Mouse (Mus musculus) forebrain, embryonic 12.5 days (tissue): Measurements from ENCODE around the gene Nrxn3. TPM values are rescaled to one million over a fixed set of nuclear protein-coding genes. Genes with fewer than 3 reads are reported as not detected.

Experiments
- ATAC-seq: fragments of 200-750 bp; cut with Nextera tagmentation; 2 replicates; pipeline ENCODE4 v1.8.0; 2017; ENCODE audit warnings: moderate TSS enrichment; ENCODE audit not compliant: low FRiP score
- H3K27ac ChIP-seq: fragments of 300-500 bp; sonication (generic); 2 replicates; pipeline ENCODE4 v1.5.1; 2016; ENCODE audit warnings: mild to moderate bottlenecking
- H3K27me3 ChIP-seq: fragments of 300-500 bp; sonication (generic); 2 replicates; pipeline ENCODE4 v1.6.1; 2016; ENCODE audit warnings: mild to moderate bottlenecking
- H3K36me3 ChIP-seq: fragments of 300-500 bp; sonication (generic); replicated peaks from 2 replicates; pipeline ENCODE4 v1.6.1; 2016; ENCODE audit warnings: mild to moderate bottlenecking
- H3K4me1 ChIP-seq: fragments of 300-500 bp; sonication (generic); 2 replicates; pipeline ENCODE4 v1.6.1; 2016
- H3K4me2 ChIP-seq: fragments of 300-500 bp; sonication (generic); 2 replicates; pipeline ENCODE4 v1.6.1; 2016; ENCODE audit warnings: mild to moderate bottlenecking, moderate library complexity
- H3K4me3 ChIP-seq: fragments of 300-500 bp; sonication (generic); replicated peaks from 2 replicates; pipeline ENCODE4 v1.5.1; 2016; ENCODE audit warnings: mild to moderate bottlenecking
- H3K9ac ChIP-seq: fragments of 300-500 bp; sonication (generic); 2 replicates; pipeline ENCODE4 v1.6.1; 2016; ENCODE audit warnings: mild to moderate bottlenecking
- H3K9me3 ChIP-seq: fragments of 300-500 bp; sonication (generic); 2 replicates; pipeline ENCODE4 v1.6.1; 2016
- WGBS: fragments of 180-500 bp; shearing (Covaris S2); methylation state at CpG from one replicate; pipeline ENCODE4 v1.1.7; 2016; 5-methylcytosine and 5-hydroxymethylcytosine counted together
- polyA plus RNA-seq: library from polyadenylated mRNA; unstranded; fragments of >200 nt; fragmentation: Nextera tagmentation; extraction: Ambion mirVana; gene quantifications from 2 replicates; pipeline ENCODE4 v1.2.1, GENCODE M21; 2016

Nrxn3 gene
- polyA plus RNA-seq, 1 experiment from 2014 or later = 62.2 TPM

GRCm38 (mm10) chr12:89554740-89555430 is 832.2 kb downstream of the Nrxn3 start:
- WGBS = 79% methylated on average over 2 of the region's 2 CpGs
- no peaks in the 10 kb centered on the region for H3K27me3 ChIP-seq
- H3K27ac ChIP-seq = no peak overlapping the region
- H3K4me3 ChIP-seq = no peak overlapping the region
- H3K36me3 ChIP-seq = no peaks in the 10 kb centered on the region
- ATAC-seq = no peak
- no peak overlapping the region for H3K4me2 ChIP-seq
- H3K9ac ChIP-seq = no peak overlapping the region
- H3K4me1 ChIP-seq = no peaks in the 10 kb centered on the region
- H3K9me3 ChIP-seq = no peaks in the 10 kb centered on the region

GRCm38 (mm10) chr12:89558921-89559320 is 836.2 kb downstream of the Nrxn3 start:
- Histone ChIP-seq H3K36me3 (no peaks in the 10 kb centered on the region), H3K9me3 (no peaks in the 10 kb centered on the region), H3K4me1 (no peaks in the 10 kb centered on the region), H3K27ac (no peak overlapping the region), H3K4me2 (no peak overlapping the region), H3K9ac (no peak overlapping the region), H3K4me3 (no peak overlapping the region), H3K27me3 (no peaks in the 10 kb centered on the region)
- 80% methylated on average over 1 of the region's 1 CpGs for WGBS
- no peak for ATAC-seq

DNA sequence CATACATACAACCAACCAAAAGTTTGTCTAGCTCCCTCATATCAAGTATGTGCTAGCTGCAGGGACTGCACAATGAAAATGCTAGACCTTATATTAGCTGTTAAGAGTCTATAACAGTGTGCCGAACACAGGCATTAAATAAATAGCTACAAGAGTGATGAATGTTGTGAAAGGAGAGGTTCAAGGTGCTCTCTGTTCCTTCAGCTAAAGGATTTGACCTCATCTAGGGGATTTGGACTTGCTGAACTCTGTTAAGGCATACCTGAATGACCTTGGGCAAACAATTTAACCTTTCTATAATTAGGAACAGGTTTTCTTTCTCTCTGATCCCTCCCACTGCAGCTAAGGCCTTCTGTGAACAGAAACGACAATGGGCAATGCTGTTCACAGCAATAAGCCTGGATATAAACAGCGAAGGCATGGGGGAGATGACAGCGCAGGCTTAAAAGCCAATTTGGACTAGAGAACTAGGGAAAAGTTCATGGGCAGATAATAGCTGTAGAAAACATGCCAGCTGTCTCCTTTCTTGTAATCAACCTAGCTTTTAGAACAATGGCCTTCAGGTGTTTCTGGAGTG is 839.4 kb downstream of the Nrxn3 start:
- whole genome bisulfite sequencing = 56% methylated on average over 4 of the region's 4 CpGs
- Histone ChIP-seq H3K4me2 (no peak overlapping the region), H3K27me3 (0 out of 2 replicates have a peak, but pooled peaks cover 5% of the 10 kb centered on the region), H3K36me3 (no peaks in the 10 kb centered on the region), H3K4me3 (no peak overlapping the region), H3K4me1 (0 out of 2 replicates have a peak, but pooled peaks cover 2% of the 10 kb centered on the region), H3K9me3 (no peaks in the 10 kb centered on the region), H3K9ac (no peak overlapping the region), H3K27ac (no peak overlapping the region)
- ATAC-seq = no peak

GRCm38 (mm10) chr12:89568723-89569377 is 846.2 kb downstream of the Nrxn3 start:
- Histone ChIP-seq H3K9me3 (no peaks in the 10 kb centered on the region), H3K27ac (no peak overlapping the region), H3K9ac (no peak overlapping the region), H3K27me3 (0 out of 2 replicates have a peak, but pooled peaks cover 5% of the 10 kb centered on the region), H3K4me1 (0 out of 2 replicates have a peak, but pooled peaks cover 2% of the 10 kb centered on the region), H3K4me3 (no peak overlapping the region), H3K36me3 (no peaks in the 10 kb centered on the region), H3K4me2 (no peak overlapping the region)
- 85% methylated on average over 6 of the region's 6 CpGs for WGBS
- ATAC-seq = no peak

- H3K9ac ChIP-seq = no peak overlapping the region
- no peaks in the 10 kb centered on the region for H3K27me3 ChIP-seq
- H3K36me3 ChIP-seq = no peaks in the 10 kb centered on the region
- no peaks in the 10 kb centered on the region for H3K9me3 ChIP-seq
- no peak overlapping the region for H3K4me3 ChIP-seq
- 91% methylated on average over 4 of the region's 4 CpGs for whole genome bisulfite sequencing
- H3K4me2 ChIP-seq = no peak overlapping the region
- no peaks in the 10 kb centered on the region for H3K4me1 ChIP-seq
- H3K27ac ChIP-seq = no peak overlapping the region
- no peak for ATAC-seq
Measured at GRCm38 (mm10) chr12:89592459-89592858, 869.8 kb downstream of the Nrxn3 start.

DNA sequence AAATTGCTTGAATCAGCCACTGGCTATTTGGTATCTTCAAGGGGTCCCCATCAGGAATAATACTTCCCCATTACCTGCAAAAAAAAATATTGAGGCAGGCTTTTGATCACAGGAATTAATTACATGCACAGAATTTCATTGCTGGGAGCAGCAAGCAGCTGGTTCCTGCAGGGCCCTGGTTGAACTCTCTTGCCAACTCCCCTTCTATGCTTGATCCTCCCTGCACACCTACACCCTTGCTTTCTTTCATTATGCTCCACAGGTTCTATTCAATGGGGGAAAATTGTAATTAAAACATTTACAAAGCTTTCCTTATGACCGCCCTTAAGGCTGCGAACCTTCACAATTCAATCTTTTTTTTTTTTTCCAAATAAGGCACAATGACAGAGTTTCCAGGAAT is 891.0 kb downstream of the Nrxn3 start:
- Histone ChIP-seq H3K4me2 (no peak overlapping the region), H3K4me1 (peaks cover 13% of the 10 kb centered on the region), H3K9ac (no peak overlapping the region), H3K36me3 (no peaks in the 10 kb centered on the region), H3K4me3 (no peak overlapping the region), H3K9me3 (no peaks in the 10 kb centered on the region), H3K27me3 (no peaks in the 10 kb centered on the region), H3K27ac (no peak overlapping the region)
- WGBS = 5% methylated on average over 2 of the region's 2 CpGs
- peak; percentile 58; the same call in 1 of the 2 replicates for ATAC-seq

GRCm38 (mm10) chr12:89625746-89626145 is 903.1 kb downstream of the Nrxn3 start:
- WGBS = 85% methylated on average over 4 of the region's 4 CpGs
- no peak overlapping the region for H3K9ac ChIP-seq
- H3K27ac ChIP-seq = no peak overlapping the region
- H3K27me3 ChIP-seq = no peaks in the 10 kb centered on the region
- H3K9me3 ChIP-seq = no peaks in the 10 kb centered on the region
- no peak overlapping the region for H3K4me3 ChIP-seq
- ATAC-seq = no peak
- H3K4me2 ChIP-seq = no peak overlapping the region
- H3K36me3 ChIP-seq = no peaks in the 10 kb centered on the region
- no peaks in the 10 kb centered on the region for H3K4me1 ChIP-seq

DNA sequence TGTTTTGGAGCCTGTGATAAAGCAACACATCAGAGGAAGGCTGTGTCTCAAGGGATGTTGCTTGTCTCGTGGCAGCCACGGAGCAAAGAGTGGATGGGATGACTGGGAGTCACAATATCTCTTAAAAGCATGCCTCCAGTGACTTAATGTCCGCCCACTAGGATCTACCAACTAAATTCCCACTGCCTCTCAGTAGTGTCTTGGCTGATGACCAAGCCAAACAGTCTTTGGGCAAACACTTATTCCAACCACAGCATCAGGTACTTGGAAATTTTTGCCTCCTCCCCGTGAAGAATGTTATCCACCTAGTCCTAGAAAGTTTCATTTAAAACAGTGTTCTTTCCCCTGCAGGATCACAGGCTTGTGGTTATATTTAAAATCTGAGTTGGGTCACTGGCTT is 917.4 kb downstream of the Nrxn3 start:
- H3K9ac ChIP-seq = no peak overlapping the region
- no peaks in the 10 kb centered on the region for H3K4me1 ChIP-seq
- no peaks in the 10 kb centered on the region for H3K27me3 ChIP-seq
- WGBS = 82% methylated on average over 4 of the region's 4 CpGs
- no peaks in the 10 kb centered on the region for H3K9me3 ChIP-seq
- H3K4me2 ChIP-seq = no peak overlapping the region
- no peak overlapping the region for H3K4me3 ChIP-seq
- no peak for ATAC-seq
- H3K27ac ChIP-seq = no peak overlapping the region
- H3K36me3 ChIP-seq = no peaks in the 10 kb centered on the region

GRCm38 (mm10) chr12:89641460-89641859 is 918.8 kb downstream of the Nrxn3 start:
- no peak for ATAC-seq
- H3K9ac ChIP-seq = no peak overlapping the region
- no peak overlapping the region for H3K4me2 ChIP-seq
- no peaks in the 10 kb centered on the region for H3K27me3 ChIP-seq
- WGBS = 11% methylated on average over 1 of the region's 1 CpGs
- H3K4me1 ChIP-seq = no peaks in the 10 kb centered on the region
- H3K27ac ChIP-seq = no peak overlapping the region
- H3K9me3 ChIP-seq = no peaks in the 10 kb centered on the region
- H3K4me3 ChIP-seq = no peak overlapping the region
- no peaks in the 10 kb centered on the region for H3K36me3 ChIP-seq

GRCm38 (mm10) chr12:89653211-89653610 is 930.5 kb downstream of the Nrxn3 start:
- H3K4me2 ChIP-seq = no peak overlapping the region
- H3K36me3 ChIP-seq = no peaks in the 10 kb centered on the region
- H3K9me3 ChIP-seq = no peaks in the 10 kb centered on the region
- no peak overlapping the region for H3K27ac ChIP-seq
- H3K27me3 ChIP-seq = no peaks in the 10 kb centered on the region
- no peak for ATAC-seq
- no peak overlapping the region for H3K9ac ChIP-seq
- WGBS = 93% methylated on average over 2 of the region's 2 CpGs
- no peaks in the 10 kb centered on the region for H3K4me1 ChIP-seq
- H3K4me3 ChIP-seq = no peak overlapping the region

DNA sequence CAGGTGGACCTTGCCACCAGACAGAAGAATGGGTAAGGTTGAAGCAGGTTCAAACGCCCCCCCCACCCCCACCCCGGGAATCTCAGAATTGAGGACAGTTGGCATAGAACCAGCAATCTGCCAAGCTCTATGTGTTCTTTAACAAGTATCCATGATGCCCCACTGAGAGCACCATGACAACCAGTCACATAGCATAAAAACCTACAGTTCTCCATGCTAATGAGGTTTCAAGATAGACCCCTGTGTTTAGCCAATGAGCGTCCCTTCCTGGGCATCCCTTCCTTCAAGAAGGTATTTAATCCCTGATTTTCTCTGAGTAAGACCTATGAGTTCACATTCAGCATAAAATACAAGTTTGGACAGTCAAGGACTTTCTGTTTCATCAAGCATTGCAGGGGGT is 938.5 kb downstream of the Nrxn3 start:
- H3K36me3 ChIP-seq = no peaks in the 10 kb centered on the region
- no peak overlapping the region for H3K27ac ChIP-seq
- H3K4me3 ChIP-seq = no peak overlapping the region
- H3K4me2 ChIP-seq = no peak overlapping the region
- no peaks in the 10 kb centered on the region for H3K27me3 ChIP-seq
- 43% methylated on average over 3 of the region's 3 CpGs for WGBS
- no peaks in the 10 kb centered on the region for H3K9me3 ChIP-seq
- no peak overlapping the region for H3K9ac ChIP-seq
- H3K4me1 ChIP-seq = 0 out of 2 replicates have a peak, but pooled peaks cover 2% of the 10 kb centered on the region
- peak; percentile 49; the same call in 1 of the 2 replicates for ATAC-seq

GRCm38 (mm10) chr12:89668856-89669255 is 946.2 kb downstream of the Nrxn3 start:
- Histone ChIP-seq H3K27ac (no peak overlapping the region), H3K4me1 (no peaks in the 10 kb centered on the region), H3K27me3 (no peaks in the 10 kb centered on the region), H3K9me3 (no peaks in the 10 kb centered on the region), H3K4me2 (no peak overlapping the region), H3K36me3 (no peaks in the 10 kb centered on the region), H3K9ac (no peak overlapping the region), H3K4me3 (no peak overlapping the region)
- 75% methylated on average over 2 of the region's 2 CpGs for WGBS
- ATAC-seq = no peak
